Mouse (Mus musculus): Measurements from ENCODE around the gene Gm13199. TPM values are rescaled to one million over a fixed set of nuclear protein-coding genes. Genes with fewer than 3 reads are reported as not detected.

The Gm13199 gene
- polyA plus RNA-seq (2012; rRNA removed) = 1.8 and 3.5 TPM in 2 replicates

- no peak for DNase-seq (ENCODE audit: low spot score)
Measured at GRCm38 (mm10) chr2:5862834-5863233, at the start of gene Gm13199. TSS of gene Gm13199 (minus strand) at chr2:5862934.

GRCm38 (mm10) chr2:5911282-5911965, 48.7 kb upstream of the Gm13199 start:
- no peak for DNase-seq (ENCODE audit: low spot score)

- DNase-seq (ENCODE audit: low spot score) = no peak
Measured at GRCm38 (mm10) chr2:5906625-5907024, 43.9 kb upstream of the Gm13199 start.

- no peak for DNase-seq (ENCODE audit: low spot score)
Measured at GRCm38 (mm10) chr2:5906092-5906491, 43.4 kb upstream of the Gm13199 start.

DNA sequence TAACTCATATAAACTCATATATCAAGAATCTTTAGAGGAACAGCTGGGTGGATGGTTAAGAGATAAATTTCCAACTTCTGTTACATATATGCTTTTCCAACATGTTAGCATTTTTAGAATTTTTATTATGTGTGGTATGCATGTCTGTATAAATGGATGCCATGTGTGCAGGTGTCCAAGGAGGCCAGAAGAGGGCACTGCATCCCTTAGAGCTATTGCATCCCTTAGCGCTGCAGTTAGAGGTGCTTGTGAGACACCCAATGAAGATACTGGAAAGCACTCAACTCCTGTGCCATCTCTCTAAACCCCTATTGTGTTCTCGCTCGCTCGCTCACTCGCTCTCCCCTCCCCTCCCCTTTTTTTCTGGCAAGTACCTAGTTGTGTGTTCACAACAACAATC, 37.4 kb upstream of the Gm13199 start:
- DNase-seq (ENCODE audit: low spot score) = no peak

DNA sequence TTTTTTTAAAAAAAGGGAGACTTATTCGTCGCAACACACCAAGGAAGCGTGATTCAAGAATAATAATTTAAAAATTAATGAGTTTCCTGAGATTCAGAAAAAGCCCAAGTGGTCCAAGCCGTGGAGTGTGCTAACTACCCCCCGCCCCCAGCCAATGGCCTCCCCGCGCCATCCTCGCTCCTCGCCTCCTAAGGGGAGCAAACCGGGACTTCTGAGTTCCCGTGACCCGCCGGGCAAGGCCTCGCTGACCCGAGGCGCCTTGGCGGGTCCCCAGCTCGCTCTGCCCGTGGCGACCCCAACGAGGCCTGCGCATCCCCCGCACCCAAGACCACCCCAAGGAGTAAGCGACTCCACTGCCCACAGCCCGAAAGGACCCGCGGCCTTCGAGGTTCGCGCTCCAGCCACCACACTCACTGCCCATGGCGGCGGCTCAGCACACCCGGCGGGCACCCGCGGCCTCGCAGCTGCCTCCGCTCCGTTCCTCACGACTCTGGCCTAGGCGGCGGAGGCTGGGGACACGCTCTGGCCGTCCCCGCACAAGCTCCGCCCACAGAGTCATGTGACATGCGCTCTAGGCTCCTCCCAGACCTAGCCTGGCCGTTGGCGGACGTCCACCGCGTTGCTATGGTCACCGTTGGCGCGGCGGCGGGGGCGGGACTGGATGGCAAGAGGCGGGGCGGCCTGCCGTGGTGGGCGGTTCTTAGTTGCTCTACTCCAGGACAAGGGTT, 32.3 kb upstream of the Gm13199 start, which contains the start of gene Sec61a2:
TSS of gene Sec61a2 (minus strand) at position 590 of the 728 bp plus-strand sequence.
- peak; percentile 100 for DNase-seq (ENCODE audit: low spot score)

GRCm38 (mm10) chr2:5894296-5894695, 31.6 kb upstream of the Gm13199 start:
- DNase-seq (ENCODE audit: low spot score) = no peak

DNA sequence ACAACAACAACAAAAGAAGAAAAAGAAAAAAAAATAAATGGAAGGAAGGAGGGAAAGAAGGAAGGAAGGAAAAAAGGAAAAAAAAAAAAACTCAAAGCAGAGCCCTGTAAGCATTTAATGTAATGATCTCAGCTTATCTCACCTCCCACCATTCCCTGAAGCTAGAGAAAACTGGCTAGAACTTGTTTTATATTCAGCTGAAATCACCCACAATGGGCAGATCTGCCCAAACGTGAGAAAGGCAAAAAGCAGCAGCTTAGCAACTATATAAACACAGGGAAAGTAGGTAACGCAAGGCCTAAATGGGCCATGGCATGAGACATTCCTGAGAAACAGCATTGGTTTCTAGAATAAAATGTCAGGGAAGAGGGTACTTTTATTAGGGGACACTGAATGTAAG, 26.7 kb upstream of the Gm13199 start:
- DNase-seq (ENCODE audit: low spot score) = no peak

DNA sequence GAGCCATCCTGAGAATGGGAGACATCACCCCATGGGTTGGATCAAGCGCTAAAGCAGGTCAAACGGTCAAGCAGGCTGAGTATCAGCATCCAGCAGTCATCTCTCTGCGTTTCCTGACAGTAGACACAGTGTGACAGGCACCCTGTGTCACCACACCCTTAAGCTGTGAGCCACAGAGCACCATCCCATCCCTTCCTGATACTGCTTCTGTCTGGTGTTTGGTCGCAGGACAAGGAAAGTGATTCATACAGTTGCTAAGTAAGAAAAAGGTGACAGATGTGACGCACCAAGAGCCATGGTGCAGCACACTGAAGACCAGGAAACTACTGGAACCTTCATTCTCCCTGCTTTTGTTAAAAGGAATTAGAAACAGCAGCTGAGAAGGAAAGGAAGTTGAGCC, 26.1 kb upstream of the Gm13199 start:
- DNase-seq (ENCODE audit: low spot score) = no peak

DNA sequence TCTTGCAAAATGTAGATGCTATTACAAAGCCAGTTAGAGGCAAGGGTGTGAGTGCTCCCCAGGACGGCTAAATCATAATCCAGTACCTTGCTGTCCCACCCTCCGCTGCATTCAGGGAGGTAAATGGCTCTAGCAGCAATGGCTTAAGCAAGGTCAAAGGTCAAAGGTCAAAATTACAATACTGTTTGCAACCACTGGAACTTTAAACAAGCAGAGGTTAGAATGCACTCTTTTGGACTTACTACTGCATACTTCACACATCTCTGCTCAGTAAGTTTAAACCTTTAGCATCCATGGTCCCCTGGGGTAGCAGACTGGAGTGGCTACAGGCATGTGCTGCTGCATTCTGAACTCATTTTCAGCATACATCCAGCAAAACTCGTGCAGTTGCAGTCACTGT, 14.7 kb upstream of the Gm13199 start:
- DNase-seq (ENCODE audit: low spot score) = no peak

GRCm38 (mm10) chr2:5869746-5870145, 7.0 kb upstream of the Gm13199 start:
- DNase-seq (ENCODE audit: low spot score) = no peak

DNA sequence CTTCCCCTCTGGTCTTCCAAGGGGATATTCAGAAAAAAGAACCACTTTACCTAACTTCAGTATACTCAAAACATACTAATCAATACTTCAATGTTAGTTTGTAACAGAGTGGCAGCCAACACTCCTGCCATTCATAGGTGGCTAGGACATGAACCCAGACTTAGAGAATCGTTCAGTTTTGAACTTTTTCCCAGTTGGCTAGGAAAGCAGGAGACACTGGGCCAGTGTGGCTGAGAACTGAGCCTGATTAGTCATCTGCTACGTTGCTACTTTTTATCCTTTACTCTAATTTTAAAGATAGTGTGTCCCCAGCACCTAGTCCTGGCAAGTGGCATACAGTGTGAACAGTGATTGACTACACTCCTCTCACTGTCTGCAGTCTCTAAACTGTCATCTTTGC, 4.9 kb upstream of the Gm13199 start:
- DNase-seq (ENCODE audit: low spot score) = no peak

DNA sequence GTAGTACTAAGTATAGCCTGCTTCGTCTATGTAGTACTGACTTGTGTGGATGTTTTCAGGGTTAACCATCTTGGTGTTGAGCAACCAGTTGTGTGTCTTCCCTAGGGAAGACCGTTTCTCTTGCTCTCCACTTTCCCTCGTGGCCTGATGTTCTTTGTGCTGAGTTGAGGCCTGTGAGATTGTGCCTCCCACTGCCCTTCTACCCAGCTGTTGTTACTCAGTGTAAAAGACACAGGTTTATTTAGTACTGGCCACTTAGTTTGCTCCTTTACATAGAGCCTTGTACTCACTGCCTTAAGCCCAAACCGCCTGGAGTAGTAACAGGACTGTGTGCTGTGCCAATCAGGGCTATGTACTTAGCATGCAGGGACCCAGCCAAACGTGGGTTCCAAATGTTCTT, 10.9 kb downstream of the Gm13199 start:
- no peak for DNase-seq (ENCODE audit: low spot score)

DNA sequence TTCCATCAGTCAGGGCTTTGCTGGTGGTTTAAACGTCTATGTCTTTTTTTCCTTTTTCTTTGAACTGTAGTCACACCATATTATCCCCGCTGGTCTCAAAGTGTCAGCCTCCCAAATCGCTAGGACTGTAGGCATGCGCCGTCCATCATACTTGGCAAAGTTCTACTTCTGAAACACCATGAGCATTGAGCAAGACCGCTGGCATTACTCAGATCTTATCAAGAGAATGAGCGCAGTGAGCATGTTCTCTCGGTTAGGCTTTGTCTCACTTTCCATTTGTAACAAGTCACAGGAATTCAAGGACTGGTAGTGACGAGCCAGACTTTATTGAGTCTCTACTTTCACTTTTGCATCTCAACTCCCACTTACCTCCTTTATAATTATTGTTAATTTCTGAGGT, 11.6 kb downstream of the Gm13199 start:
- no peak for DNase-seq (ENCODE audit: low spot score)

DNA sequence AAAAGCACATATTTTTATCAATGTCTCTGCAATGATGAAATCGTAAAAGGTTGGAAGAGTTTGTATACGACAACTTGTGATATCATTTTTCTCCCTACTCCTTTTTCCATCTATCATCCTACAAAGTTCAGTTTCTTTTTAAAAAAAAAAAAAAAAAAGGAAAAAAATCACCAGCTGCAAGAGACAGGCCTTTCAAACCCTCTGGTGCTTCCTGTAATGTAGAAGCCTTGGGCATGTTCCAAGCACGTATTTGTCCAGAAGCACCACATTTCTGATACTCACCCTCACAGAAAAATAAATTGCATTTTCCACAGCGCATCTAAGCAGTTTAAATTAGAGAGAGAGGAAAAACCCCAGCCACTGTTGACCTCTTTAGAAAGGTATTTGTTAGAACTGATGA, 16.9 kb downstream of the Gm13199 start:
- no peak for DNase-seq (ENCODE audit: low spot score)

DNA sequence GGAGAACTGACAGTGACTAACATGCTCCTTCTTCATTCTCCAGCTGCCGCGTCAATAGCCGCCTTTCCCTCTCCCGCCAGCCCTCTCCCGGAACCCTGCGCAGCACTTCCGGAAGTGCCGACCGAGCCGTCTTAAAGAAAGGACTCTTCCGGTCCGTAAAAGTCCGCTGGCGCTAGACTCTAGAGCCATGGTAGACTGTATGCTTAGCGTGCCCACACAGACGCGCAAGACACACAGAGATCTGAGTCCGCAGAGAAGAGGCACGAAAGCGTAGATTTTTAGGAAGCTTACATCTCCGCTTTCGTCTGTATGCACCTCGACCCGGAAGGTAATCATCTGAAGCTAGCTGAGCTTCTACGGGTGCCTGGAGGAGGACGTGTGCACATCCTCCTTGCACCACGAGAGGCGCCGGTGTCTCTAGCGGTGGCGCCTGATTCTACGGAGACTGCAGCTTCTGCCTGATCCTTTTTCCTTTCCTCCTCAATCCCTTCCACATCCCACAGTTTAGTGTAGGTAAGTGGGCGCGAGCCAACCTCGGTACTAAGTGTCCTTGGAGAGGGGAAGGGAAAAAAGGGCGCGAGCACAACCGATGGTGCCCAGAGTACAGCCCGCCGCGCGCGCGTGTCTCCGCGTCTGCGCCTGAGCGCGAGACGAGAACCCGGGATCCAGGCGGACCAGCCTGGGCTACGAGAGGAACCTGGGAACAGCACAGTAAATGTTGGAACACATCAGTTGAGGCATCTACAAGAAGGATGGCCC, 17.7 kb downstream of the Gm13199 start, which contains the start of the genes Nudt5 and Cdc123:
TSS of gene Nudt5 (plus strand) at position 147 of the 759 bp plus-strand sequence.
TSS of gene Cdc123 (minus strand) at position 292 of the 759 bp plus-strand sequence.
- DNase-seq (ENCODE audit: low spot score) = peak; percentile 75

DNA sequence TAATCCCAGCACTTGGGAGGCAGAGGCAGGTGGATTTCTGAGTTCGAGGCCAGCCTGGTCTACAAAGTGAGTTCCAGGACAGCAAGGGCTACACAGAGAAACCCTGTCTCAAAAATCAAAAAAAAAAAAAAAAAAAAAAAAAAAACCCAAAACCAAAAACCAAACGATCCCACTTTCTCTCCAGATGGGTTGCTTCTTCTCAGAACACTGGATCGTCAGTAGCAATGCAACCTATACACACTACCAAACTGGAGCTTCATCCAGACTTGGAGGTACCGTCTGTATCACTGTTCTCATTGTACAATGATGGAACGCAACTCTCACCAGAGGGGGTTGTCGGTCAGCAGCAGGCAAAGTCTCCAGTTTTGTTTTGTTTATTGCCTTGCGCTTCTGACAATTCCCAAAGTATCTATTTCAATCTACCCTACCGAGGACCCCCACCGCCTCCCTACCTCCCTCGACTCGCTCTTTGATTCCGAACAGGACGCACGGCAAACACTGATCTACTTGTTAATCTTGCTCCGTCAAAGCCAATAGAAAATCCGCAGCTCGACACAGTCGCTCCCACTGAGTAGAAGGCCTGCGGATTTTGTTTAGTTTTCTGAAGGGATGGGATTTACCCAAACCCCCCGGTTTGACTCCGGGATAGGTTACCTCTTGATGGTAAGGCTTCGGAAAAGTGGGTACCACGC, 18.4 kb downstream of the Gm13199 start:
- peak; percentile 24 for DNase-seq (ENCODE audit: low spot score)

DNA sequence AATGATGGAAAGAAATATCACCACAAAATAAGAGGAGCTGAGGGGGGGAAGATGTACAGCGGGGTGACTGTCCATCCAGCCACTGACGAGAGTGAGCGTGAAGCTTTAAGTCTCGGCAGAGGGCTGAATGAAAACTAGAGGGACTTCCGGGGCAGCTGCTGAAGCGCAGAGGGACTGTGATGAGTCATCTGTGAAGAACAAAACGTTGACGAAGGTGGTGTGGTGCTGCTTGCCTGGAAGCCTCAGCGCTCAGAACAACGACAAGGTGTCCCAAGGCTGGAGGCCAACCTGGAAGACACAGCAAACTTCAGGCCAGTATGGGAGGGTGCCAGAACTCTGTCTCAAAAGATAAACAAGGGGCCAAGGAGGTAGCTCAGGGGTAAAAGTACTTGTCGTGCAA, 21.9 kb downstream of the Gm13199 start:
- no peak for DNase-seq (ENCODE audit: low spot score)

GRCm38 (mm10) chr2:5825265-5825913, 37.3 kb downstream of the Gm13199 start:
- DNase-seq (ENCODE audit: low spot score) = no peak

DNA sequence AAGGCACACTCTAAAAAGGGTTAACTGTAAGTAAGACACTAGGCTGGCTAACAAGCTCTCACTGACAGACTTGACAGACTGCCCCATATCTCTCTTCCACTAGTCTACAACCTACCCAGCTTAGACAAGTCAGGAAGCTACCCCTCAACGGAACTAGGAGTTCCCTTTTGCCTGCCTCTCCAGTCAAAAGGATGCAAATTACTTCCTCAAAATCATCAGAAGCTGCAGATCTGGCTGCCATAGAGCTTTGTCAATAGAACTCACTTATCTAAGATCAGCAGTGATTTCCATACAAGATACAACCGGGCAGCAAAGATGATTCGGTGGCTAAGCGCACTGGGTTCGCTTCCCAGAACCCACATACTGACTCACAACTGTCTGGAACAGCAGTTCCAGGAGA, 38.0 kb downstream of the Gm13199 start:
- DNase-seq (ENCODE audit: low spot score) = no peak

DNA sequence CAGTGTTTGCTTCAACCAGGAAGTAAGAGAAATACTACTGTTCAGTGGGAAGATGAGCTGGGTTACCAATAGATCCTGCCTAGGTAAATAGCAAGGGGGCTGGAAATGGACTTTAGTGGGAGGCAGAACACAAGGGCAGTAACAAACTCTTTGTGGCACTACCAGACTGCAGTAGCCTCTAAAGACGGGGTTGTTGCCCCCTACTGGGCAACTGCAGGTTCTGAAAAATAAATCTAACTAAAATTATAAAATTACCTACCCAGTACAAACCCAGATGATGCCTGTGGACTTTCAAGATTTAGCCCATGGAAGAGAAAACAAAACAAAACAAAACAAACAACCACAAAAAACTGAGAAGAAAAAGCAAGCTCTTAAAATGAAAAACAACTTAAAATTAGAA, 38.5 kb downstream of the Gm13199 start:
- no peak for DNase-seq (ENCODE audit: low spot score)

All from urinary bladder, adult 2 months (tissue).